In genomic region chr9:50876287-50876686, GRCm38 (mm10) we compare ENCODE assay signal across 25 mouse cellular contexts. TPM values are rescaled to one million over a fixed set of nuclear protein-coding genes. Genes with fewer than 3 reads are reported as not detected.
DNase-seq lines count a peak whose midpoint lies in the region; ATAC-seq lines count a peak whose summit lies in the region.
"Had no signal": no experiment of that assay in that cellular context is flagged by ENCODE, and none has a peak within 500 bp of the region (broad histone marks: within the 10 kb centered on the region; RNA-seq: fewer than 3 reads in every experiment).

No protein-coding gene starts in this region.

- no peak overlapping the region for H3K27ac ChIP-seq in kidney, embryonic 16.5 days (ENCODE audit: low read length)
- H3K27ac ChIP-seq in forebrain, embryonic 11.5 days (ENCODE audit: low read depth, low read length): no peak overlapping the region
- H3K27ac ChIP-seq: embryonic facial prominence, embryonic 12.5 days; forebrain, embryonic 12.5 days; heart, adult 2 months; heart, embryonic 13.5 days; hindbrain, embryonic 12.5 days; limb, embryonic 12.5 days; liver, embryonic 14.5 days; lung, embryonic 15.5 days had no signal

- no peaks in the 10 kb centered on the region for H3K9me3 ChIP-seq in kidney, embryonic 16.5 days (ENCODE audit: low read length)
- H3K9me3 ChIP-seq in forebrain, embryonic 11.5 days (ENCODE audit: control insufficient read depth, low read length): no peaks in the 10 kb centered on the region
- H3K9me3 ChIP-seq: embryonic facial prominence, embryonic 12.5 days; forebrain, embryonic 12.5 days; heart, embryonic 13.5 days; hindbrain, embryonic 12.5 days; limb, embryonic 12.5 days; lung, embryonic 15.5 days had no signal

- DNase-seq in kidney, adult 11 months: peak; percentile 89
- peak; percentile 42 for DNase-seq in ovary, postnatal 36 days (ENCODE audit: low spot score)
- no peak for DNase-seq in ovary, postnatal 10 days (ENCODE audit: low spot score)
- DNase-seq in kidney, adult 9 months: peak; percentile 93
- no peak for DNase-seq in forebrain, embryonic 11.5 days (ENCODE audit: low spot score)
- no peak for DNase-seq in left cerebral cortex, adult 18-20 months (ENCODE audit: low spot score in 2 of 2)
- DNase-seq: gastrocnemius, postnatal 36 days; heart, adult 2 months; layer of hippocampus, postnatal 36 days; lung, postnatal 4 days; midbrain, embryonic 14.5 days; retina, postnatal 1 day; right cerebral cortex, postnatal 4 days; thymus, adult 18-20 months; thymus, postnatal 4 days had no signal

- no peak overlapping the region for H3K4me3 ChIP-seq in kidney, embryonic 16.5 days (ENCODE audit: low read length)
- H3K4me3 ChIP-seq in forebrain, embryonic 11.5 days (ENCODE audit: low read depth, low read length): no peak overlapping the region
- H3K4me3 ChIP-seq: embryonic facial prominence, embryonic 12.5 days; forebrain, embryonic 12.5 days; heart, adult 2 months; heart, embryonic 13.5 days; hindbrain, embryonic 12.5 days; limb, embryonic 12.5 days; lung, embryonic 15.5 days had no signal

- 97% methylated on average over 3 of the region's 3 CpGs for WGBS in kidney, embryonic 16.5 days
- WGBS in forebrain, embryonic 11.5 days: 94% methylated on average over 3 of the region's 3 CpGs

- no peak overlapping the region for H3K4me2 ChIP-seq in kidney, embryonic 16.5 days (replicated peaks; ENCODE audit: low read depth, low read length)
- no peak overlapping the region for H3K4me2 ChIP-seq in forebrain, embryonic 11.5 days (ENCODE audit: low read depth, low read length, severe bottlenecking)
- H3K4me2 ChIP-seq: embryonic facial prominence, embryonic 12.5 days; forebrain, embryonic 12.5 days; heart, embryonic 13.5 days; hindbrain, embryonic 12.5 days; limb, embryonic 12.5 days; lung, embryonic 15.5 days had no signal

- H3K27me3 ChIP-seq in kidney, embryonic 16.5 days (ENCODE audit: insufficient read depth, low read length): no peaks in the 10 kb centered on the region
- no peaks in the 10 kb centered on the region for H3K27me3 ChIP-seq in forebrain, embryonic 11.5 days (ENCODE audit: control insufficient read depth, insufficient read depth, low read length)
- H3K27me3 ChIP-seq: embryonic facial prominence, embryonic 12.5 days; forebrain, embryonic 12.5 days; heart, embryonic 13.5 days; hindbrain, embryonic 12.5 days; limb, embryonic 12.5 days; lung, embryonic 15.5 days had no signal

- H3K9ac ChIP-seq in kidney, embryonic 16.5 days (replicated peaks; ENCODE audit: low read length): no peak overlapping the region
- H3K9ac ChIP-seq in forebrain, embryonic 11.5 days (ENCODE audit: low read length): no peak overlapping the region
- H3K9ac ChIP-seq: embryonic facial prominence, embryonic 12.5 days; forebrain, embryonic 12.5 days; heart, embryonic 13.5 days; hindbrain, embryonic 12.5 days; limb, embryonic 12.5 days; liver, embryonic 14.5 days; lung, embryonic 15.5 days had no signal

- H3K36me3 ChIP-seq in kidney, embryonic 16.5 days (ENCODE audit: insufficient read depth, low read length): peaks cover 59% of the 10 kb centered on the region
- peaks cover 5% of the 10 kb centered on the region; the same call in 1 of the 2 replicates for H3K36me3 ChIP-seq in forebrain, embryonic 11.5 days (ENCODE audit: control insufficient read depth, insufficient read depth, low read length)

- ATAC-seq in kidney, embryonic 16.5 days (ENCODE audit: low FRiP score, low TSS enrichment): no peak
- no peak for ATAC-seq in forebrain, embryonic 11.5 days (replicated peaks; ENCODE audit: low FRiP score)
- ATAC-seq: CD4-positive, CD25-positive, alpha-beta regulatory T cell, adult 4 months; intestine, postnatal 0 days had no signal

- no peaks in the 10 kb centered on the region for H3K4me1 ChIP-seq in kidney, embryonic 16.5 days (ENCODE audit: insufficient read depth, low read length)
- no peaks in the 10 kb centered on the region for H3K4me1 ChIP-seq in forebrain, embryonic 11.5 days (replicated peaks; ENCODE audit: control insufficient read depth, insufficient read depth, low read length)
- H3K4me1 ChIP-seq: embryonic facial prominence, embryonic 12.5 days; forebrain, embryonic 12.5 days; hindbrain, embryonic 12.5 days; limb, embryonic 12.5 days; lung, embryonic 15.5 days had no signal

RNA-seq across cellular contexts. Expression of gene Ppp2r1b, which starts 31.2 kb away (rescaled TPM):
- 74.6 and 77.0 TPM in 2 replicates for polyA plus RNA-seq in kidney, embryonic 16.5 days (2015; fragmentation: Nextera tagmentation; extraction: Ambion mirVana)
- 125 and 132 TPM in 2 replicates for polyA plus RNA-seq in forebrain, embryonic 11.5 days (2014; fragmentation: Nextera tagmentation; extraction: Ambion mirVana)
- total RNA-seq in left cerebral cortex, adult 18-20 months (2021): 10 to 100 TPM; 19.8 to 27.7 TPM

Comparison
In these comparisons a context has a peak if more than half of its experiments do, and no peak if none do; other contexts are left out.
1. DNase-seq: peak in kidney, adult 11 months (single experiment), ovary, postnatal 36 days (single experiment) and kidney, adult 9 months (single experiment); none in ovary, postnatal 10 days (single experiment), forebrain, embryonic 11.5 days (single experiment) and left cerebral cortex, adult 18-20 months (0 of 2).